Mouse (Mus musculus) inflammation-experienced regulatory T-cells, adult 6 months (primary cell): ENCODE data around the gene Reg4. TPM values are rescaled to one million over a fixed set of nuclear protein-coding genes. Genes with fewer than 3 reads are reported as not detected.

ENCODE experiments used
- ATAC-seq: one replicate; pipeline ENCODE4 v1.8.0; 2017
- polyA plus RNA-seq, 3 experiments: library from polyadenylated mRNA; unstranded; fragments of 100-300 nt; shearing (Covaris generic); gene quantifications; one replicate each; pipeline ENCODE4 v1.2.1; 2017

Gene Reg4
- polyA plus RNA-seq, 3 experiments from 2014 or later = not detected

- ATAC-seq = no peak
Observed at GRCm38 (mm10) chr3:98282422-98282821, 60.5 kb downstream of the Reg4 start.

- no peak for ATAC-seq
Observed at GRCm38 (mm10) chr3:98283205-98283604, 61.2 kb downstream of the Reg4 start.

Other genes starting within 250 kb of the Reg4 start
- gene Notch2, start 208.6 kb upstream of the Reg4 start, polyA plus RNA-seq = 10 to 100 TPM; 13.2 to 20.4 (median 15.1) TPM
- not detected for gene Adam30, start 61.5 kb upstream of the Reg4 start, polyA plus RNA-seq
- not detected for gene Hmgcs2, start 58.3 kb downstream of the Reg4 start, polyA plus RNA-seq
- 100 to 1,000 TPM in 2 of 3 experiments, 10 to 100 TPM in 1; 88.7 to 105 (median 101) TPM for gene Phgdh, start 117.8 kb downstream of the Reg4 start, polyA plus RNA-seq
- gene Zfp697, start 160.3 kb downstream of the Reg4 start, polyA plus RNA-seq = not detected
- not detected for gene Gm4450, start 235.0 kb downstream of the Reg4 start, polyA plus RNA-seq